Mouse (Mus musculus) granulocyte monocyte progenitor cell, adult 5-6 weeks (primary cell): ENCODE results near the gene Serp1. TPM values are rescaled to one million over a fixed set of nuclear protein-coding genes. Genes with fewer than 3 reads are reported as not detected.
A peak's percentile ranks its signal among the peaks of the same experiment; 100 is the strongest.
"Not testable (repeated sequence)": the region's sequence is repeated elsewhere in the genome, so short reads cannot be mapped to it uniquely, and the experiment has no call there.

Source experiments
- ATAC-seq: replicated peaks from 2 replicates; pipeline ENCODE4 v1.8.0; 2016; ENCODE audit warnings: mild to moderate bottlenecking, moderate TSS enrichment, inconsistent platforms; ENCODE audit not compliant: poor library complexity, severe bottlenecking
- total RNA-seq, 2 experiments: library from RNA; stranded (forward) in 1 of 2; stranded (reverse) in 1 of 2; fragments of 200-712, 200-1000 nt in 1 of 2; fragments of >200 nt in 1 of 2; fragmentation: Nextera tagmentation in 1 of 2; gene quantifications; 2 replicates each; pipeline ENCODE4 v1.2.3; 2014 to 2017

Gene Serp1
- total RNA-seq, 2 experiments from 2014 or later, result 117 to 140 TPM

- peak; percentile 27; the same call in 1 of the 2 replicates for ATAC-seq
Observed at GRCm38 (mm10) chr3:58511581-58511980, 14.1 kb downstream of the Serp1 start.

GRCm38 (mm10) chr3:58508020-58508750, 17.5 kb downstream of the Serp1 start:
- ATAC-seq, result peak; percentile 90

- ATAC-seq, result no peak
Observed at GRCm38 (mm10) chr3:58504676-58505075, 21.0 kb downstream of the Serp1 start.

- no peak for ATAC-seq
Observed at GRCm38 (mm10) chr3:58503720-58504333, 21.9 kb downstream of the Serp1 start.

GRCm38 (mm10) chr3:58501961-58502360, 23.7 kb downstream of the Serp1 start:
- ATAC-seq, result peak; percentile 99

GRCm38 (mm10) chr3:58493621-58494020, 32.1 kb downstream of the Serp1 start:
- no peak for ATAC-seq

- peak; percentile 70 for ATAC-seq
Observed at GRCm38 (mm10) chr3:58490787-58491186, 34.9 kb downstream of the Serp1 start.

GRCm38 (mm10) chr3:58487999-58488775, 37.5 kb downstream of the Serp1 start:
- peak; percentile 57 for ATAC-seq

GRCm38 (mm10) chr3:58487121-58487520, 38.6 kb downstream of the Serp1 start:
- no peak for ATAC-seq

- ATAC-seq, result peak; percentile 81
Observed at GRCm38 (mm10) chr3:58485883-58486282, 39.8 kb downstream of the Serp1 start.

GRCm38 (mm10) chr3:58478755-58479455, 46.8 kb downstream of the Serp1 start:
- no peak for ATAC-seq

- ATAC-seq, result not testable (repeated sequence)
Observed at GRCm38 (mm10) chr3:58475298-58475697, 50.4 kb downstream of the Serp1 start.

Other genes starting within 250 kb of the Serp1 start
- 9.2 and 14.0 TPM in 2 replicates for gene Tsc22d2, start 111.2 kb downstream of the Serp1 start, total RNA-seq (2014; fragmentation: Nextera tagmentation)
- gene Tsc22d2, start 111.2 kb downstream of the Serp1 start, total RNA-seq (2017), result 7.9 and 11.0 TPM in 2 replicates
- 99.7 and 127 TPM in 2 replicates for gene Eif2a, start 71 bp downstream of the Serp1 start, total RNA-seq (2014; fragmentation: Nextera tagmentation)
- gene Eif2a, start 71 bp downstream of the Serp1 start, total RNA-seq (2017), result 99.8 and 121 TPM in 2 replicates
- 80.8 and 97.3 TPM in 2 replicates for gene Selenot, start 50.7 kb upstream of the Serp1 start, total RNA-seq (2014; fragmentation: Nextera tagmentation)
- gene Selenot, start 50.7 kb upstream of the Serp1 start, total RNA-seq (2017), result 158 and 187 TPM in 2 replicates
- not detected in 2 replicates for gene Erich6, start 111.3 kb upstream of the Serp1 start, total RNA-seq (2014; fragmentation: Nextera tagmentation)
- gene Erich6, start 111.3 kb upstream of the Serp1 start, total RNA-seq (2017), result not detected in 2 replicates
- gene Siah2, start 166.5 kb upstream of the Serp1 start, total RNA-seq (2014; fragmentation: Nextera tagmentation), result 8.3 and 9.4 TPM in 2 replicates
- gene Siah2, start 166.5 kb upstream of the Serp1 start, total RNA-seq (2017), result 8.7 and 13.8 TPM in 2 replicates